Mouse (Mus musculus) mammary gland, adult 2 months (tissue): ENCODE measurements around the gene Gm13103. TPM values are rescaled to one million over a fixed set of nuclear protein-coding genes. Genes with fewer than 3 reads are reported as not detected.

Experiments used
- polyA plus RNA-seq: library from polyadenylated mRNA; depleted of rRNA; stranded (reverse); fragments of >200 nt; gene quantifications from 2 replicates; pipeline ENCODE4 v1.2.3, GENCODE M21; 2012; ENCODE audit warnings: low replicate concordance; rRNA removed

Gene Gm13103
- polyA plus RNA-seq = not detected in 2 replicates

GRCm38 (mm10) chr4:143846197-143846596, at the start of gene Gm13103:
Gene Gm13103, plus strand, starts transcription at chr4:143846497.

GRCm38 (mm10) chr4:143815993-143816392, 30.3 kb upstream of the Gm13103 start, which contains the start of gene Gm13084:
Gene Gm13084, minus strand, starts transcription at chr4:143816093.

GRCm38 (mm10) chr4:143900280-143900679, 54.0 kb downstream of the Gm13103 start, which contains the start of gene Pramef6:
Gene Pramef6, minus strand, starts transcription at chr4:143900380.

Other genes with a start within 250 kb of the Gm13103 start
- gene Gm13083, start 231.5 kb upstream of the Gm13103 start, polyA plus RNA-seq = not detected in 2 replicates
- gene Gm13088, start 189.3 kb upstream of the Gm13103 start, polyA plus RNA-seq = not detected in 2 replicates
- not detected in 2 replicates for gene Gm13089, start 143.8 kb upstream of the Gm13103 start, polyA plus RNA-seq
- not detected in 2 replicates for gene Gm13078, start 127.0 kb upstream of the Gm13103 start, polyA plus RNA-seq
- not detected in 2 replicates for gene Gm13023, start 57.1 kb upstream of the Gm13103 start, polyA plus RNA-seq
- not detected in 2 replicates for gene Gm13084, start 30.4 kb upstream of the Gm13103 start, polyA plus RNA-seq
- not detected in 2 replicates for gene Pramef6, start 53.9 kb downstream of the Gm13103 start, polyA plus RNA-seq
- not detected in 2 replicates for gene Pramef25, start 104.5 kb downstream of the Gm13103 start, polyA plus RNA-seq
- not detected in 2 replicates for gene Gm13101, start 120.5 kb downstream of the Gm13103 start, polyA plus RNA-seq
- gene Pramef17, start 147.9 kb downstream of the Gm13103 start, polyA plus RNA-seq = not detected in 2 replicates
- gene Pramel4, start 212.6 kb downstream of the Gm13103 start, polyA plus RNA-seq = not detected in 2 replicates